Mouse (Mus musculus) T-cell, adult 2 months (primary cell): ENCODE measurements around the gene Sort1.

Source experiments
- DNase-seq: peaks from one replicate; pipeline ENCODE4 v3.0.0; 2022; ENCODE audit warnings: low spot score

The Sort1 gene

GRCm38 (mm10) chr3:108327916-108328315 lies 44.0 kb downstream of the Sort1 start:
- DNase-seq = no peak

GRCm38 (mm10) chr3:108328441-108328841 lies 44.6 kb downstream of the Sort1 start:
- no peak for DNase-seq

GRCm38 (mm10) chr3:108330812-108331211 lies 46.9 kb downstream of the Sort1 start:
- DNase-seq = no peak

DNA sequence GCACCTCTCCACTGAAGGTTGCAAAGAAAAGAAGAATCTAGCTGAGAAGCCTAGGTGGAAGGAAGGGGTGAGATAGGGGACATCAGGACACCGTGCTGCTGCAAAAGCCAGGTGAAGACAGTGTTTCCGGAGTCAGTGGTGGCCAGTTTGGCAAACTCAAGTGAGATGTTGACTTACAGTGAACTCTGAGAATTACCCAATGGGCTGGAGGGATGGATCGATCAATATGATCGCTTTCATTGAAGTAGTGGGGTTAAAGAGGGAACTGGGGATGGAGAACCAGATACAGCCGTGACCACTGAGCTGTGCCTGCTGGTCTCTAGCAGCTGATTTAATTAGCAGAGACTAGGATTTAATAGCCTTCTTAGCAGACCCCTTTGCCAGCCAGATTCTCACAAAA lies 53.0 kb downstream of the Sort1 start:
- DNase-seq = no peak

GRCm38 (mm10) chr3:108341040-108341439 lies 57.2 kb downstream of the Sort1 start:
- DNase-seq = no peak

DNA sequence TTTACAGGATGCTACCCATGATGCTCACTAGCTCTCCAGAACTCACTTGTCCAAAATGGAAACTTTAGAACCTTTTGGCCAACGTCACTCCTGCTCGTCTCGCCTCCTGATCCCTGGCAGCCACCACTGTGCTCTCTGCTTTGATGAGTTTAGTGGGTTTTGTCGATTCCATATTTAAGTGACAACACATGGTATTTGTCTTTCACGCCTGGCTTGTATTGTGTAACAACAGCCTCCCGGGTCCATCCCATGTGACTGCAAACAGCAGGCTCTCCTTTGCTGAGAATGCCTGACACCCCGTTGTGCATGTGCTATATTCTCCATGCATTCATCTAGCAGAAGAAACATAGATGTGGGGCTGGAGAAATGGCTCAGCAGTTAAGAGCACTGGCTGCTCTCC lies 58.3 kb downstream of the Sort1 start:
- DNase-seq = no peak

DNA sequence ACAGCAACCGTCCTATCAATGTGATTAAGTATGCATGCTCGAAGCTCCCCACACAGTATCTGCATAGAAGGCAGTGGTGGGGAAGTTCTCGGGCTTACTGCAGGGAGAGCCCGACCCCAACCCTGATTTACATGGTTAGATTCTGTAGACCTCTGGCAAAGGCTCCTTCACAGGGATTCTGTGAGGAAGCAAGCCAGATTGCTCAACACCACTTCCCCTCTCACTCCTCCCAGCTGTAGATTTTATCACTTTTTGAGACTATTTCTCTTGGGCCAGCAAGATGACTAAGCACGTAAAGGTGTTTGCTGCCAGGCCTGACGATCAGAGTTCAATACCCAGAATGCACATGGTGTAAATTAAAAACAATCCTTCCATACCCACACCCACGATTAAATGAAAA lies 62.0 kb downstream of the Sort1 start:
- DNase-seq = no peak

GRCm38 (mm10) chr3:108348376-108348775 lies 64.5 kb downstream of the Sort1 start:
- no peak for DNase-seq

GRCm38 (mm10) chr3:108355245-108355644 lies 71.4 kb downstream of the Sort1 start:
- DNase-seq = no peak

- no peak for DNase-seq
Measured at GRCm38 (mm10) chr3:108357051-108357450, 73.2 kb downstream of the Sort1 start.

DNA sequence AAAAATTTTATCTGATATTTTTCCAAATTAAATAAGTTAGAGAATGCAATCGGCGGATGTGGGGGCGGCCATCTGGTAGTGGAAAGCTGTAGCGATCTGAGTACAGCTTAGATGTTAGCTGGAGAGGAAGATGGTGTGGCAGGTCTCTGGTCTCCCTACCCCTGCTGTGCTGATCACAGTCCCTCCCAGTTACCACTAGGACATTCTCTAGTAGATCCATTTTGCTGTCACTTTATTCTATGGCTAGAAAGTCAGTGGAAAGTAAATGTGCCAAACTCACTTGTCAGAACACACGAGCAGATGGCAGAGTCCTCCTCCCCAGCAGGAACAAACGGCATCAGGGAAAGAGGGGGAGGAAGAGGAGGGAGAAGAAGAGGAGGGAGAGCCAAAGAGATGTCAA lies 74.6 kb downstream of the Sort1 start:
- no peak for DNase-seq

DNA sequence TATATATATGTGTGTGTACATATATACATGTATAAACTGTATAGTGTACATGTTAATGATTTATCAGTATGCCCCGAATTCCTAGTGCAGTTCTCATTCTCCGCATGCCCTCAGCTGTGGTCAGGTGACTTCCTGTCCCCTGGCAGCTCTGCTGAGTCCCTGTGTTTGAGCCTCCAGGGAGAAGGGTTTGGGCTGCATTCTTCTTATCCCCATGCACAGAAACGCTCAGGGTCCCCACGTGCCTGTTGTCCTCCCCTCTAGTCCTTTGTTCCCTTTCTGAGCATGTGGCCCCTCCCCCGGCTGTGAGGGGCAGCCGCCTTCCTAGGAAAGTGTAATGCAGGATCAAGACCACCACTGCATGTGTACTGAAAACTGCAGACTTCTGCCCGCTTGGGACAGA lies 77.0 kb downstream of the Sort1 start:
- no peak for DNase-seq

DNA sequence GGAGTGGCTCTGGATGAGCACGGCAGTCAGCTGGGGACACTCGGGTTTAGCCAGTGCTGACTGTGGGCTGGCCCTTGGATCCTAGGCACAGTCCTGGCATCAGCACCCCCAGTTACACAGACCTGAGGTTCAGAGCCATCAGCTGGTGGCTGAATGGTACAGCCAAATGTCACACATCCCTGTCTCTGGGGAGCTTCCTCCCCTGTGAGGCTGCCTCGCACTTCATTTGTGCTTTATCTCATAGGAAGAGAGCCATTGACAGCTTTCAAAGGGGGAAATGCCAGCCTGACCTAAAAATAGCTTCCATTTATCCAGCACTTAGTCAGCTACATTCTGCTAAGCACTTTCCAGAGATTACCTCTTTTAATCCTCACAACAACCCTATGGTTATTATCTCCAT lies 79.7 kb downstream of the Sort1 start:
- no peak for DNase-seq

DNA sequence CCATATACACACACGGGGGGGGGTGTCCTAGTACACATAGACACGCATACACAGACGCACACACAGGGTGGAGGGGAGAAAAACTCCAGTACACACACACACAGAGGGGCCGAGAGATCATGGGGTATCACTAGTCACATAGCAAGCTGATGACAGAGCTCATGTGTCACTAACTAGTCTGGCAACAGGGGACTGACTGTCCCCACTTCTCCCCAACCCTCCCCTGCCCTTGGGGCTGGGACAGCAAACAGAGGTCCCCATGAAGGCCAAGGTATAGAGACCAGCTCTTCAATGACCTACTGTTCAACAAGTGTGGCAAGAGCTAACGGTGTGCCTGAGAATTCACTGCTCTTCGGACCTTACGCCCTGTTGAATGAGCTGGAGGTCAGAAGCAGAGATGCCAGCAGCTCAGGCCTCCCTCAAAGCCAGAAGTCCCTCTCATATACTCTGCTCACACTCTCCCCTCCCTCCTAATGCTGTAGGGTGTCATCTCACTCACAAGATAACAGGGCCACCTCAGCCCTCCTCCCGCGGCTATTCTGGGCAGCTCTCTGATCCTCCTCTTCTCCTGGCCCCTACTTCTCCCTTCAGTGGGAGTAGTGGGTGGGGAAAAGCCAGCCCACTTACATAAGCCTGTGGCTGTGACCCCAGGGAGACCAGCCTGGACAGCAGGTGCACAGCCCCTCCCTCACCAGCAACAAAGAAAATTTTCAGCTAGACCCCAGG lies 80.6 kb downstream of the Sort1 start, which contains the start of gene Mybphl:
TSS of gene Mybphl (plus strand) at position 642 of the 726 bp plus-strand sequence.
- no peak for DNase-seq

GRCm38 (mm10) chr3:108367173-108367572 lies 83.3 kb downstream of the Sort1 start:
- no peak for DNase-seq

GRCm38 (mm10) chr3:108367828-108368227 lies 83.9 kb downstream of the Sort1 start:
- no peak for DNase-seq

DNA sequence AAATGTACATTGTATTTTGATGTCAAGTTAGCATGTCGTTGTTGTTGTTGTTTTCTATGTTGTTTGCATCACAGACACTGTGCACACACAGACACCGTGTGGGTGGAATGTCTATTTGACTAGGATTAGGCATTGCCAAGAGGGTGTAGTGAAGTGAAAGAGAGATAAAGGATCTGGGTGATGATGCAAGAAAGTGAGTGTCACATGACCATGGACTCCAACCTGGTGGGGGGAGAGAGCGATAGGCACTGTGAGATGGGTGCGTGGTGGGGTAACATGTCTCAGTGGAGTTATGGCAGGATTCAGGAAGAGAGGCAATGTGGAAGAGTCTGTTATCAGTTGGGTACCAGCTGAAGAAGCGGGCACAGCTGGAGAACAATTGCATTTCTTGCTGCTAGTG lies 84.8 kb downstream of the Sort1 start:
- DNase-seq = no peak

DNA sequence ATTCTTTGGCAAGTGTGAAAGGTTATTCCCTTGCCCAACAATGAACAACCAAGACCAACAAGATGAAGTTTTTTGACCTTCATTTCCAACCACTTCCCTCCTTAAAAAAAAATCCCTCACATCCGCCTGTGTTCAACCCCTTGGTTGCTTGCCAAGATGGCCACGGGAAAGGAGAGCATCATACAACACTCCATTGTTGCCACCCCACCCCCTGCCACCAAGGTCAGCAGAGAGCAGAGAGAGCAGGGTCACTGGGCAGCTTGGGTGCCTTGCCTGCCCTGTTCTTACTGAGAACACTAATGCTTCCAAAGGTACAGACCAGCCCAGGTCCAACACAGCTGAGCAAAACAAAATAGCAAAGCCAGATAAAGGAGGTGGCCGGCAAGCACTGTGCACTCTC lies 88.4 kb downstream of the Sort1 start:
- DNase-seq = no peak

DNA sequence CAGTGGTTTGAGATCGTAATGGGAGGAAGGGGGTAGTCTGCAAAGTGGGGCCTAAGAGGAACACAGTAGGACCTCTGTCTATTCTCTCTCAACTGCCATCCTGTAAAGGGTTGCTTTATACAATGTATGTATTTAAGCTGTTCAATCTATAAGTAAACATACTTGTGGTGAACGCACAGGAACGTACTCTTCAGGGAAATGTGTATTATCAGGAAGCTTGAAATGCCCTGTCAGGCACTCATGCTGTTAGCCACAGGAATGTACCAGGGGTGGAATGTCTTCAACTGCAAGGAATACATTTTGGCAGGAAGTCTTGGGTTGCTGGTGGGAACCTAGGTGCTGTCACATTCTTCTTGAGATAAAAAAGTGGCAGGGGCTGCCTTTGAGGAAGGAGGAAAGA lies 88.8 kb downstream of the Sort1 start:
- no peak for DNase-seq

DNA sequence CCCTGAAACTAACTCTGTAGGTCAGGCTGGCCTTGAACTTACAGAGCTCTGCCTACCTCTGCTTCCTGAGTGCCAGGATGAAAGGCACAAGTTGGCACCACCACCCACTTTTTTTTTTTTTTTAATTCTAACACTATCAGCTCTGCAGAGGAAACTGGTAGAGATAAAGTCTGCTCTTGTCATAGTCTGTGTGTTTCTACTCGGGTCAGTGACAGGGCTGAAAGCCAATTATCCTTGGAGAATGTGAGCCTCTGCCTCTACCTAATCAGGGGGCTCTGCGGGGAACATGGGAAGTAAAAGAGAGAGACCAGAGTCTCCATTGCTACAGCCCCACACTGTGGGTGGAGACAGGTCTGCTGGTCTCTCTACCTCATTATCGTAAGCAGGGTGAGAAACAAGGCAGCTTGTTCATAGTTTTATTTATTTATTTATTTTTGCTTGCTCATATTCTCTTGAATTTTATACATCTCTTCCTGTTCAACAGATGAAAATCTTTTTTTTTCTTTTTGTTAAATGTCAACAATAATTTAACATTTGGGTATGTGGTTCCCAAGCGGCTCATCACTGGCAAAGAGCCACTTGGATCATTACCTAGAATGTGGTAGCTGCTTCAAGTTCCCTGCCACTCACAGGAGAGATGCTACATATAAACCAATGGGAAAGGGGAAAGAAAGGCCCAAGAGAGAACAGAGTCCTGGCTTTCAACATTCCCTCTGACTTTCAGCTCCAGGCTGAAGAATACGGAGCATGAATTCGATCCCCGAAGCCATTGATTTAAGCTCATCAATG lies 95.2 kb downstream of the Sort1 start:
- no peak for DNase-seq

DNA sequence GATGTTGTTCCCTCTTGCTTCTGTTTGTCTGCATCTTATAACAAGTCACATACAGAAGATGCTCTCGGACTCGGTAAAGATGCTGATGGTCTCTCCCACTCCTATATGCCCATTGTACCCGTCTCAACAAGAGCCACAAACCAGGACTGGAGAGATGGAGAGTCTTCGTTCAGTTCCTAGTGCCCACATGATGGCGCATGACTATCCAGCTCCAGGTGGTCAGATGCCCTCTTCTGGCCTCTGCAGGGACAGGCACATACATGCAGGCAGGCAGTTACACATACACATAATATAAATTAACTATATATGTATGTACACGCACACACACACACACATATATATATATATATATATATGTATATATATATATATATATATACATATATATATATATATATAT lies 96.8 kb downstream of the Sort1 start:
- no peak for DNase-seq

GRCm38 (mm10) chr3:108381945-108382875 lies 98.3 kb downstream of the Sort1 start:
- no peak for DNase-seq
